Mouse (Mus musculus): ENCODE results near the gene Zfp951.
"Not testable (repeated sequence)": the region's sequence is repeated elsewhere in the genome, so short reads cannot be mapped to it uniquely, and the experiment has no call there.

Zfp951 gene

DNA sequence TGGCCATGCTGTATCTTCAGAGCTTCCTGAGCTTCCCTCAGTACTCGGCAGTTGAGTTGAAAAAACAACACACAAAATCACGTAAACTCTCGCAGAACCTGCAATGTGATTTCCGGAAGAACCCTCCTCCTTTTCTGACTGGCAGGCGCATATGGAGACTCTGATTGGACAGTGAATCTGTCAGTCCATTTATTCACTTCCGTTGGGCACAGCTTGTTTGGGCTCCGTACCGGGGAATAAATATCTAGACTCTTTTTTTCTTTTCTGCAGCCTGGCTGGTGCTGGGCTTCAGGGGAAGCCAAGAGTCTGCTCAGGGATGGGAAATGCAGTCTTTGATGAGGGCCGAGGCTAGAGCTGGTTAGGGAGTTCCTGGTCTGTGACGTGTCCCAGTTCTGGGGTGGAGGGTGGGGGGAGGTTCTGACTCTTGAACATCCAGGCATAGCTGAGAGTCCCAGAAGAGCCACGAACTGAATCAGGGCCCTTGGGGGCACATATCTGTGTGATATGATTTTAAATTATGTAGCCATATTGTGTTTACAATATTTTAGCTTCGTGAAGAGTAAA, at the start of gene Zfp951:
Gene Zfp951, minus strand, starts transcription at position 109 of the 564 bp plus-strand sequence.
- in situ Hi-C loops (cut with MboI, MseI) = not testable (repeated sequence)

DNA sequence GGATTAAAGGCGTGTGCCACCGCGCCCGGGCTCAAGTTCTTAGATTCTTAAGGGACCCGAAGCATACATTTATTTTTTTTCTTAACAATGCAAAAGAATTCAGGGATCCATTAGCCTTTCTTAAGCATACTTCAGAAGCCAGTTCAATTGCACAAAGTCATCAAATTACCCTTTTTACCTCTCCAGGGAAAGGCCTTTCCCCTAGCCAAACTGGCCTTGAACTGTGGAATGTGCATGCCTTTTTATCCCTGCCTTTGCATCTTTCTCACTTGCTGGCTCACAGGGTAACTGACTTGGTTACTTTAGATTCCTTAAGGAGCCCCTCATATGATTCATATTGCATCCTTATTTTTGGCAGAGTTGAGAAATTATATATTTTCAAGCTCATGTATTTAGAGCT, 46.7 kb upstream of the Zfp951 start:
- in situ Hi-C loops (cut with MboI, MseI) = not testable (repeated sequence)

- in situ Hi-C loops (cut with MboI, MseI) = not testable (repeated sequence)
Measured at GRCm38 (mm10) chr5:104859045-104859961, 567 bp downstream of the Zfp951 start.

- in situ Hi-C loops (cut with MboI, MseI) = not testable (repeated sequence)
Measured at GRCm38 (mm10) chr5:104854546-104854945, 5.3 kb downstream of the Zfp951 start.

DNA sequence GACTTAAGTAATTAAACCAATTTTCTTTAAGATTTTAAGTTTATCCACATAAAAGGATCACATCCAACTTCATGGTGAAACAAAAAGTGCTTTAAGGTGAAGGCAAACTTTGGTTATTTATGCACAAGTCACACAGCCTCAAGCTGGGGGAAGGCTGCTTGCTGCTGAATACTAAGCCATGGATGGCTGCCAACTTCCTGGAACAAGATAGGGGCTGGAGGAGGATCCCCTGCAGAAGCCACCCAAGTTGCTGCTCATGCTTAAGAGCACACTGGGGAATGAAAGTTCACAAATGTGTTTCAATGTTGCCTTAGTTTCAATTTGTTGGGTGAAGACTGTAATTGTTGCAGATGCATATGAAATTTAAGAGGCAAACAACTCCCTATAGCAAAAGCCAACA, 26.5 kb downstream of the Zfp951 start:
- in situ Hi-C loops (cut with MboI, MseI) = no loop called here

DNA sequence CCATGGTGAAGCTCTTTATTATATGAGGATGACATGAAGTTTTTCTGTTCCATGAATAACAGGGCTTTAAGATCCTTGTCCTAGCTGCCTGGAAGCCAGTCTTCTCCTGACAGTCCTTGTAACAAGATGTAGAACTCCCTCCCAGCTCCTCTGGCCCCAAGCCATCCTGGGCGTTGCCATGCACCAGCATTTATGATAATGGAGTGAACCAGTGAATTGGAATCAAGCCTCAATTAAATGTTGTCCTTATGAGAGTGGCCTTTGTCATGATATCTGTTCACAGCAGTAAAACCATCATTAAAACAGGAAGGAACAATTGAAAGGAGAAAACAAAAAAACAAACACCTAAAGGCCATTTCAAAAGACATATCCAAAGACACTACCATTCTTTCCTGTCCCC, 30.3 kb downstream of the Zfp951 start:
- in situ Hi-C loops (cut with MboI, MseI) = no loop called here

- in situ Hi-C loops (cut with MboI, MseI) = not testable (repeated sequence)
Measured at GRCm38 (mm10) chr5:104770138-104770537, 89.7 kb downstream of the Zfp951 start.
